Mouse (Mus musculus) left cerebral cortex, postnatal 36 days (tissue): ENCODE measurements around the gene Camta1. TPM values are rescaled to one million over a fixed set of nuclear protein-coding genes. Genes with fewer than 3 reads are reported as not detected.
"Not testable (repeated sequence)": the region's sequence is repeated elsewhere in the genome, so short reads cannot be mapped to it uniquely, and the experiment has no call there.

Experiments
- DNase-seq, 2 experiments: peaks; one replicate each; pipeline ENCODE4 v3.0.0; 2021 to 2022; ENCODE audit warnings: low spot score in 2 of 2, mixed read lengths in 1 of 2
- intact Hi-C: fragments of 180-260 bp; cut with DNase I; formaldehyde crosslinking; loops from one replicate; pipeline ENCODE4 v1.15.1; 2025
- total RNA-seq, 2 experiments: library from RNA; stranded (reverse); gene quantifications; 2 replicates each; pipeline ENCODE4 v1.2.3; 2021

The Camta1 gene
- total RNA-seq, 2 experiments from 2014 or later, result 207 to 216 TPM

DNA sequence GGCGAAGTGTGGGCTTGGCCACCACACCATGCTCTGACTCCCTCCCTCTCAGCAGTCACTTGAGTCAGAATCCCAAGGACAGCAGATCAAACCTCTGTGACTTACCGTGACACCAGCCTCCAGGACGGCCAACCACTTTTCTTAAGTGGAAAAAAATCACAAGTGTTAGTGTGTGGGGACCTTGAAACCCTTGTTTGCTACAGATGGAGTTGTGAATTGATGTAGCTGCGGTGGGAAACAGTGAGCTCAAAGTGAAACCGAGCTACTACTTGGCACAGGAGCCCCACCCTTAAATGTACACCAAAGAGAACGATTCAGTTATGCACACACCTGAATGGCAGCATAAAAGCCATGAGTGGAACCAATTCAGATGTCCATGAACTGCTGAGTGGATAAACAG, 936.7 kb downstream of the Camta1 start:
- intact Hi-C loops, result loop anchor here (5.0 kb wide), 1 partner anchor 37 kb away; no protein-coding TSS in a partner anchor
- no peak for DNase-seq

DNA sequence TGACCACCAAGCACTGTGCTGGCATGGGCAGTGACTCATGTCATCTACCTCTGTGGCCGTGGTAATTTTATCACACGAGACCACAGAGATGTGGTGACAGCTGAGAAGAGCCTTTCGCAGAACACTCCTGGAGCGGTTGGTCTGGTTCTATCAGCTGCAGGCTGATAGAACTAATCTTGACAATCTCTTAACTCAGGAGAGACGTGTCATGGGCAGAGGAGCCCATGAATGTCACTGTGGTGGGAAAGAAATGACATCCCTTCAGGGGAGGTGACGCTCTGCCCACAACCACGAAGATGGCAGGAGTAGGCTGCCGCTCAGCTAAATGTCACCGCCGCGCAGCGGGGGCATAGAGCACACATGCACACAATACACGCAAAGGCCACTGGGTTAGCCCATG, 937.4 kb downstream of the Camta1 start:
- no peak for DNase-seq
- intact Hi-C loops, result loop anchor here (5.0 kb wide), 1 partner anchor 38 kb away; no protein-coding TSS in a partner anchor

DNA sequence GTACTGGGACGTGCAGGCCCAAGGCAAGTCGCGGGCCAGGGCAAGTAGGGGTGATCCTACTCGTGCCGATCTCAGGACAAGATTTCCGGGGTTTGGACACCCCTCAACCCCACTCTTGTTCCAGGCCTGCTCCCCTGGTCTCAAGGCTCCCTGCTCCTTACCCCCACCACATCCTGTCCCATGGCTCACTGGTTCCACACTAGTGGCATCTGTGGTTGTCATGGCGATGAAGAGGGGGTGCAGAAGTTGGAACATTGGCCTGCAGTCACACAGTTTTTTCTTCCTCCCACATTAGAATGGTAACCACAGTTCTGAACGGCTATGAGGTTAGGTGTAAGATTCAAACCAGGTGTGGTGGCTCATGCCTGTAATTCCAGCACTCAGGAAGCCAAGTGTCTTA, 940.5 kb downstream of the Camta1 start:
- intact Hi-C loops, result loop anchor here (5.0 kb wide), 1 partner anchor 41 kb away; no protein-coding TSS in a partner anchor
- DNase-seq, result no peak

DNA sequence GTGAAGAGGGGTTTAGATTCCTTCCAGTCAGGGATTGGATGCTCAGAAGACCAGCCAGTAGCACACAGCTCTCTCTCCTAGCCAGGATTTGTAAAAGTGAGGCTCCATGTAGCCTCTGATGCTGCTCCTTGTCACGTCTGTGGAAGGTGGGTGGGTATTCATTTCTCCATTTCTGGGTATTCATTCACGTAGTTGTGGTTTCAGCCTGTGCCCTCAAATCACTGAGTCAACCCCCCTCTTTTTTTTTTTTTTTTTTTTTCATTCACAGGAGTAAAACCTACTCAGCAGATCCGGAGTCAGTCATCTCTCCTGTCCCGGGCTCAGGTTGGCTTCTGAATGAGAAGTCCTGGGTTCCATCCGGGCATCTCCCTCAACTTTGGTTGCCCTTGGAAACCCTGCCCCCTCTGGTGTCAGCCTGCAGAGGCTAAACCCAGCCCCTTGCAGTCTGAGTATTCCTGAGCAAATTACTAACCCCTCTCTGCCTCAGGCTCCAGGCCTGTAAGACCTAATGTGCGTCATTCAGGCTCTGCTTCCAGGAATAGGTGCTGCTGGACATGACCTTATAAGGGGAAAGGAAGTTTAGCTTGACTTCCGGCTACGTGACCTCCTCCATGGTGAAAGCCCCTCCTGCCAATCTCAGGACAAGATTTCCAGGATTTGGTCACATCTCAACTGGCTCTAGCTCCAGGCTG, 944.2 kb downstream of the Camta1 start:
- intact Hi-C loops, result no loop called here
- DNase-seq, result no peak

DNA sequence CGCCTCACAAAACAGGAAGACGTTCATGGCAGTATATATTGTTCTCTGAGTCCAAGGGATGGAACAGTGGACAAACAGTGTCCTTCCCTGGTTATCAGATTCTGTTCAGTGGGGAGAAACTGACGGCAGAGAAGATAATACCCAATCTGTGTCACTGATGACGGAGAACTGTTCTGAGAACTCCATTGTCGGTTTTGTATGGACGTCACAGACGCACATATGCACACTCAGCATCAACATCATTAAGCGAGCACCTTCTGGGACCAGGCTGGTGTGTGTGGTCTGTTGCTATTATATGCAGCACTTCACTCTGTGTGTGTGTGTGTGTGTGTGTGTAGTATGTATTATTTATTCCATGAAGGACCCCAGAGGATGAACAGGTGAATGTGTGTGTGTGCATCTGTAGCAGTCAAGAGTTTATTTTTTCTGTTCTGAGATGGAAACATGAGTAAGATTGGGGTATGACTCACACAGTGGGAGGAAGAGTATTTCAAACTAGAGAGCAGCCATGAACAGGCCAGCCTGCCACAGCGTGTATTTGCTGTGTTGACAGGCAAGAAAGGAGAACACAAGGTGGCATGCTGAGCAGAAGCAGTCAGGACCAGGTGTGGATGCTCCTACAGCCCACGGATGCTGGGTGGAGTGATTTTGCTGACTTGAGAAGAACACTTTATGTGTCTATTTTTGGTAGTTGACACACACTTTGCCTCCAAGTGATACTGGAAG, 946.3 kb downstream of the Camta1 start:
- DNase-seq, result peak; percentile 35 to 45
- intact Hi-C loops, result no loop called here

DNA sequence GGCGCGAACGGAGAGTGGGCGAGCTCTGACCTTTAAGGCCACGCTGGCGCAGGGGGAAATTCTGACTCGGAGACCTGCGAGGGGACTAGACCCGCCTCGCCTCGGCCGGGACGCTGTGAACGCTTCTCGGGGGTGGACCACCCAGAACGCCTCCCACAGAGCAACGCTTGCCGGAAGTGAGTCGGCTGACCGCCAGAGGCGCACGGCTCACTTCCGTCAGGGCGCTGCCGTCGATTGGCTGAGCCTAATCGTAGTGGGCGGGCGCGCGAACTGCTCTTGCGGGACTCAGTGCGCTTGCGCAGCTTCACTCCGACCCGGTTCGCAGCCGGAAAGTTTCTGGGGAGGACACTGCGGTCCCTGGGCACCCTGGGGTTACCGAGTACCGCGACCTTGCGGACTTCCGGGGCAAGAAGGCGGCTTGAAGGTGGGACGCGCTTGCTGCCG, 947.4 kb downstream of the Camta1 start, which contains the start of the genes Park7 and Tnfrsf9:
Gene Park7 (minus strand): TSS at position 148 of the 444 bp plus-strand sequence.
Gene Tnfrsf9 (plus strand): TSS at position 273 of the 444 bp plus-strand sequence.
- peak; percentile 95 to 97 for DNase-seq
- intact Hi-C loops, result no loop called here

DNA sequence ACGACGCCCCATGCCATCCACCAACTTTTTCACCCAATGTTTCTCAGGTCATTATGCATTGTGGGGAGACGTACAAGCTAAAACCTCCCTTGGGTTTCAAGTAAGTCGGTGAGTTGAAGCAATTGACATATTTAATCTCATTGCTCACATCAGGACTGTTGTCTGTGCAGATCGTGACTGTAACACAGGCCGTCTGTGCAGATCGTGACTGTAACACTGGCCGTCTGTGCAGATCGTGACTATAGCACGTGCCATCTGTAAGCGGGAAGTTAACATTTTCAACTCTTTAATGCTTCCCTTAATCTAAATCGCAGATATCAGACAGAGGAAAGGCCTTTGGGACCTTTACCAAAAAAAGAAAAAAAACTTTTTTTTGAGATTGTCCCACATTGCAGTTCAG, 947.9 kb downstream of the Camta1 start:
- intact Hi-C loops, result no loop called here
- DNase-seq, result no peak

DNA sequence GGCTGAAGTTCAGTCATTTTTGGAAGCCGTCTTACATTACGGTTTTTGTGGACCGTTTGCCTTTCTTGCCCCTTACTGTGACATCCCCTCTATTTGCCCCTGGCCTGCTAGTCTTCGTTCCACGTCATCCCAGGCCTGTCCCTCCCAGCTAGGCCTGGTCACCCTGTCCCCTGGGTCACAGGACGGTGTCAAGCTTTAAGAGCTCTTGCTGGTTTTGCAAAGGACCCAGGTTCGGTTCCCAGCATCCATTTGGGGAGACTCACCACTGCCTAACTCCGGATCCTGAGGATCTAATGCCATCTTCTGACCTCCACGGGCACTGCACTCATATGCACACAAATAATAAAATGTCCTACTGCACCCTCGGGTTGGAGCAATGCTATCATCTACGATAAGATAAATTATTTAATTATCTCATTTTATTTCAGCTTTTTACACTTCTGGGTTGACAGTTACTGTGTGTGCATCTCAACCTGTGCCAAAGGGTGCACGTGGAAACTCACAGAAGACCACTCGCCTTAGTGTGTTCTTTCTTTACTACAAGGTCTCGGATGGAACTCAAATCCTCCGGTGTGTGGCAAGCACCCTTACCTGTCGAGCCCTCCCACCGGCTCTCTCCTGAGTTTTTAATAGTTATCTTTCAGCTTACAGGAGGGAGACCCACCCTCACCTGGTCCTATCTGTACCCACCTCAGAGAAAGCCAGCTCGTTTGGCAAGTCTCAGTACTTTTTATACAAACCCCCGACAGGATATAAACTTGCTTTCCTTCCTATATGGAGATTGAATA, 951.3 kb downstream of the Camta1 start:
- intact Hi-C loops, result no loop called here
- no peak for DNase-seq

DNA sequence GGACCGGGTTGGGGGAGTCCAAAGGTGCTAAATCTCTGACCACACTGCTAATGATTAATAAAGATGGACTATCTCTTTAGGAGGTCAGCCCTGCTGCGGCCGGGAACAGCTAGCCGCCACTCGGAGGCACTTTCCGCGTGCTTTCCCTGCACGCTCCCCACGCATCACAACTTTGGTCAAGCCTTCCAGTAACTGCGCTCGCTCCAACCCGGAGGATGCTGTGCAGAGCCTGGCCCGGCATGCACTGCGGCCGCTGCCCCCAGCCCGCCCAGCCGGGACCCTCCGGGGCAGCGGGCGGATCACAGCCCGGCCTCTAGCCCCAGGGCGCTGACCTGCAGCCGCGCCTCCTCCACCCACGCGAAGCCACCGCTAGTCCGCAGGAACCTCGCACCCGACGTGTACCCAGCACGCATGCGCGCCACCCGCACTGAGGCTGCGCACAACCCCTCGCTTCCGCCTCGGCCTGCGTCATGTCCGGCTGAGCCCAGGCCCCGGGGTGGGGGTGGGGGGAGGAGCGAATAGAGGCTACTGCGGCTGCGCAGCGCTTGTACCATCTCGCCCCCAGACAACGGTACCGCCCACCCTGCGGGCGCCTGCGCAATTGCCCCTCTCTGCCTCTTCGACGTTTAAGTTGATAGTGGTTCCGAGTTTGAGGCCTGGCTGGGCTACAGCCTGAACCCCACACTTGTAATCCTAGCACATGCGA, 952.1 kb downstream of the Camta1 start:
- intact Hi-C loops, result no loop called here
- DNase-seq, result peak; percentile 99 to 100

DNA sequence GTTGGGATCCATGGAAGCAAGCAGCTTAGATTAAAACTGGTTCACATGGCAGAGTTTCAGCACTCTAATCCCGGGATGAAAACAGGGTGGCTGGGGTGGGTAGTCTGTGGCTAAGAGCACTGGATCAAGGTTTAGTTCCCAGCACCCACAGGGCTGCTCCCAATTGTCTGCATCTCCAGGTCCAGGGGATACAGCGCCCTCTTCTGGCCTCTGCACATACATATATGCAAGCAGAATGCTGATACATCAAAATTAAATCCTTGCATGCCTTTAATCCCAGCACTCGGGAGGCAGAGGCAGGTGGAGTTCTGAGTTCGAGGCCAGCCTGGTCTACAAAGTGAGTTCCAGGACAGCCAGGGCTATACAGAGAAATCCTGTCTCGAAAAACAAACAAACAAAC, 953.2 kb downstream of the Camta1 start:
- DNase-seq, intact Hi-C loops: not testable (repeated sequence)

DNA sequence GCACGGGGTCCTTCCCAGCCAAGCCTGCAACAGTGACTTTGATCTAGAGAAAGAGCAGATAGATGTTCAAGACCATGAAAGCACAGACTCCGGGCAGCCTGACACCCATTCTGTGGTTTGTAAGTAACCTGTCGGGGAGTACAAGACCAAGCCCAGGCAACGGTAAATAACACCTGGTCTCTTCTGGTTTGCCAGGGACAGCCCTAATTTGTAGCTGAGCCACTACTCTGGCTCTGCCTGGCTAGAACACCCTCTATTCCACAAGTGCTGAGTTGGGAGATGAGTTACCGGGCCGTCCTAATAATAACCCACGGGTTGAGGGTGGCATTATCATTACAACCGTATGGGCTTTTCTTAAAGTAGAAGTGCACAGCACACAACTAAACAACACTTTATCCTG, 954.6 kb downstream of the Camta1 start:
- no peak for DNase-seq
- intact Hi-C loops, result no loop called here

DNA sequence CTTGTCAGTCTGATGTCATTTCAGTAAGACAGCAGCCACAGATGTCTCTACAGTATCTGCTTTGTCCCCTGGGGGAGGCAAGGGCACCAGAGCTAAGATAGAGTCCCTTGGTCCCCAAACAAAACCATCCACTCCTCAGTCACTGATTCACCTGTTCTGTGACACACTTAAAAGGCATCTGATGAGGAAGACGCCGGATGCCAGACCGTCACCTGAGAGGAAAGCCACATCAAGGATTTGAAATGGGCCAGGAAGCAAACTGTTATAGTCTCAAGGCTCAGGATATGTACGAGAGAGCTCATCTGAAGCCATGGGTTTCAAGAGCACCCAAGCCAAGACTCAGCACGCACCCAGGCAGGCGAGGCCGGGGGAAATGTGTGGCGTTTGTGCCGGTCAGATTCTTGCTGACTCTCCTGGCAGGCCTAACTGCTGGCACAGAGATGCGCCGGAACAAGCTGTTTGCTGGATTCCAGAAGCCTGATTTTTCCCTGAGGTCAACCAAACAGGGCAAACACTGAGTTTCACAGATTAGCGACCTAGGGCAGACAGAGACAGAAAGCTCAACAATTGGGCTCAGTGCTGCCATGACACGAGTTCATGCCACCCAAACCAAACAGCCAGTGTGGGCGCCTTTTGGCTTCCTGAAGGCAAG, 958.5 kb downstream of the Camta1 start:
- DNase-seq, result no peak
- intact Hi-C loops, result no loop called here

DNA sequence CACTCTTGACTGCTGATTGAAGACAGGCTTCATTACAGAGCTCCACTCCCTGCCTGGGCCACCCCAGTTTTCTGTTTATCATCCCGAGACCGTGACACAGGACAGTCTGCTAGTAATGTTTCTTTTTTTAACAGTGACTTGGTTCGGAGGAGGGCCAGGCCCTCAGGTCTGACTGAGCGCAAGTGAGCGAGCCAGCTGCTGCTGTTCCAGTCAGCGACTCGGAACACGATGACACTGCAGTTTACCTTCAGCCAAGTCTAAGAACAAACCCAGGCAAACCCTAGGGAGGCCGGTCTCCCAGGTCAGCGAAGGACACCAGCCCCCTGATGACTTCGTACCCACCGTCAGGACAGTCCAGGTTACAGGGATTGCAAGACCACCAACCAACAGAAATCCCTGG, 959.6 kb downstream of the Camta1 start:
- no peak for DNase-seq
- intact Hi-C loops, result no loop called here

DNA sequence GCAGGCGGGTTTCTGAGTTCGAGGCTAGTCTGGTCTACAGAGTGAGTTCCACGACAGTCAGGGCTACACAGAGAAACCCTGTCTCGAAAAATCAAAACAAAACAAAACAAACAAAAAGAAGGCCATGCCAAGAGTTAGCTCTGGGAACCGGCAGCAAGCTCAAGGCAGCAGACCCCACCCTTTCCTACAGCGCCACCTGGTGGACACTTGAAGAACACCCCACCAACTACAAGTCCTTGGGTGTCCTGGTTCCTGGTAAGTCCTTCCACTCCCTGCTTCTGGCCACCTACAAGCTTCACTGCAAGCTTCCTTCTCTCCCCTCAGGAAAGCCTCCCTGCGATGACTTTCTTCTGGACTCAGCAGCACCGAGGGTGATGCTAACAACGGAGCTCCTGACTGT, 960.0 kb downstream of the Camta1 start:
- intact Hi-C loops, result no loop called here
- peak; percentile 75 to 78 for DNase-seq

DNA sequence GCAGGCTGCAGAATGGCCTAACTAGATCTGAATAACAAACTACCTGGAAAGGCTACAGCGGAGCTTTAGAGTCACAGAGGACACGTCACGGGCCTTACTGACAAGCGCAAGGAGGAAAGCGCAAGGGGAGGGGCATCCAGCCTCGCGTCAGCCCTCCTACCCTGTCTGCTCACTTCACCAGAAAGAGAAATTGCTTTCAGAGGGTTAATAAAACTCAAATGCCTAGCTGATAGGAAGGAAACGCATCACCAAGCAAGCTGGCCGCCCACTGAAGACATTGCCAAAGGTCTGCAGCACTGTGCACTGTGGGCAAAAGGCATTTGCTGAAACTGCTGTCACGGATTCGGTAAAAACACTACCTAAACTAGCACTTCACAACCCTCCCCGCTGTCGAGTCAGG, 961.2 kb downstream of the Camta1 start:
- intact Hi-C loops, result no loop called here
- no peak for DNase-seq

DNA sequence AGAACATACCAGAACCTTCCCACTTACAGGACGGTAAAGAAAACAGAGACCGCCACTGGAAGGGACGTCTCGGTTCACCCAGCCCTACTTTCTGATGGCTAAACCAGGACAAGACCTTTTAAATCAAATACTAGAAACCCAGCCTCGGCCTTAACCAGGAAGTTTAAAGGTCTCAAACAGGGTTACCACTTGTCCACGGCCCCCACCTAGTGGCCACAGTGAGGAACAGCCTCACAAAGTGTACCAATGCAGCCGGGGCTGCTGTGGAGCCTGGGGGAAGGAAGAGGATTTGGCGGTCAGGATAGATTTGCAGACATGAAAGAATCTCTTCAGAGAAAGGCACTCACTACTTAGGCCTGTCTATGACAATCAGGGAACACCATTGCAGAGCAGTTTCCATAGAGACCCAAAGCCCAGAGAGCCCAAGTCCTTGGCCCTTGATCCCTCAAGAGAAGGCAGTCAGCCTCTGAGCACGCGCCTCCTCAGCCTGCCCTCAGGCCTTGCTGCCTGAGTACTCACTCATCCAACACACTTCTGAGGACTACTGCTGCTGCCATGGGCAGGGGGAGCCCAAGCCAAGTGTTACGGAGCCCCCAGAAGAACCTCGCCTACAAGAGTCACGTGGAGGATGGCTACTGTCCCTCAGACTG, 962.8 kb downstream of the Camta1 start:
- intact Hi-C loops, result loop anchor here (2.0 to 5.0 kb wide), 2 partner anchors 47 to 242 kb away; partner anchors contain the start of gene Errfi1
- peak in 1 of 2 experiments; percentile 36 for DNase-seq

DNA sequence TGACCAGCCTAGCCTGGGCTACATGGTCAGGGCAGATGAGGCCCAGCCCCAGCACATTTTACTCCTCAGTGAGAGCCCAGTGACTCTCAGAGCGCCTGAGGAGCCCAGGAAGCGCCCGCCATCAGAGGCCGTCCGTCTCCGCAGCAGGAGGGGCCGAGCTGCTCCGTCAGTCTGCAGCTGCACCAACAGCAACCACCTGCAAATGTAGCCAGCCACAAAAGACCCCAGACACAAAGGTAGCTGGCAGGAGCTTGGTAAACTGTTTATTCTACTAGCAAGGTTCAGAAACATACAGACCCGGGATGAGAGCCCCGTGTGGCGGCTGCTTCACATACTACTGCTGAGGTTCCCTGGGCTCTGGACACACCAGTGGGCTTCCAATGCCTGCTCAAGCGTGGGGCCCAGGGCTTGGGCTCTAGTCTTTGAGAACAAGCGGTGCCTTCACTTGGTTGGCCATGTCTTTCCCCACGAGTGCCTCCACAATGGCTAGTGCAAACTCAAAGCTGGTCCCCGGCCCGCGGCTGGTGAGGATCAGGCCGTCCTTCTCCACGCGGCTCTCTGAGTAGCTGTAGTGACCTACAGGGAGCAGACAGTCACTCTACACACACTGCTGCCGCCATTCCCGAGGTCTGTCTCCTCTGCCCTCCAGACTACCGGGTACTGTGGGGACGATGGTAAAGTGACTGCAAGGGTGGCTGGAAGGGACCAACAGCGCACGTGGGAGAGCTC, 964.6 kb downstream of the Camta1 start:
- DNase-seq, result no peak
- intact Hi-C loops, result loop anchor here (5.0 kb wide), 1 partner anchor 45 kb away; the partner anchor contains the start of gene Errfi1
